Mouse (Mus musculus) limb, embryonic 11.5 days (tissue): Measurements from ENCODE around the gene 1700022I11Rik. TPM values are rescaled to one million over a fixed set of nuclear protein-coding genes. Genes with fewer than 3 reads are reported as not detected.
A peak's percentile ranks its signal among the peaks of the same experiment; 100 is the strongest.

Source experiments
- ATAC-seq: fragments of 200-750 bp; cut with Nextera tagmentation; 2 replicates; pipeline ENCODE4 v1.8.0; 2017; ENCODE audit warnings: low read depth; ENCODE audit not compliant: insufficient number of reproducible peaks, low FRiP score, low TSS enrichment
- DNase-seq: peaks from one replicate; pipeline ENCODE4 v3.0.0-alpha.2; 2015; ENCODE audit warnings: low spot score
- H3K27ac ChIP-seq: fragments of 300-500 bp; sonication (generic); replicated peaks from 2 replicates; pipeline ENCODE4 v1.5.1; 2014; ENCODE audit warnings: low read depth, mild to moderate bottlenecking, low read length
- H3K27me3 ChIP-seq: fragments of 300-500 bp; sonication (generic); 2 replicates; pipeline ENCODE4 v1.6.1; 2014; ENCODE audit warnings: mild to moderate bottlenecking, low read length, mixed read lengths; ENCODE audit not compliant: control insufficient read depth, insufficient read depth
- H3K36me3 ChIP-seq: fragments of 300-500 bp; sonication (generic); 2 replicates; pipeline ENCODE4 v1.6.1; 2014; ENCODE audit warnings: mild to moderate bottlenecking, low read length, moderate library complexity, mixed read lengths; ENCODE audit not compliant: control insufficient read depth, insufficient read depth
- H3K4me1 ChIP-seq: fragments of 300-500 bp; sonication (generic); 2 replicates; pipeline ENCODE4 v1.6.1; 2014; ENCODE audit warnings: low read length, mixed read lengths; ENCODE audit not compliant: control insufficient read depth, insufficient read depth
- H3K4me2 ChIP-seq: fragments of 300-500 bp; sonication (generic); 2 replicates; pipeline ENCODE4 v1.6.1; 2014; ENCODE audit warnings: low read depth, mild to moderate bottlenecking, moderate library complexity; ENCODE audit not compliant: severe bottlenecking
- H3K4me3 ChIP-seq: fragments of 300-500 bp; sonication (generic); 2 replicates; pipeline ENCODE4 v1.5.1; 2014; ENCODE audit warnings: low read depth, low read length
- H3K9ac ChIP-seq: fragments of 300-500 bp; sonication (generic); 2 replicates; pipeline ENCODE4 v1.6.1; 2014; ENCODE audit warnings: mild to moderate bottlenecking, low read length
- H3K9me3 ChIP-seq: fragments of 300-500 bp; sonication (generic); 2 replicates; pipeline ENCODE4 v1.6.1; 2016; ENCODE audit warnings: low read length; ENCODE audit not compliant: control insufficient read depth
- WGBS: fragments of 180-500 bp; shearing (Covaris S2); extraction: QIAGEN DNeasy Blood & Tissue Kit; methylation state at CpG from one replicate; pipeline ENCODE4 v1.1.7; 2014; 5-methylcytosine and 5-hydroxymethylcytosine counted together
- polyA plus RNA-seq: library from polyadenylated mRNA; unstranded; fragments of >200 nt; fragmentation: Nextera tagmentation; extraction: Ambion mirVana; gene quantifications from 2 replicates; pipeline ENCODE4 v1.2.1, GENCODE M21; 2014

1700022I11Rik gene
- polyA plus RNA-seq, 1 experiment from 2014 or later, result 0.56 TPM

- ATAC-seq (no peak), DNase-seq (no peak)
- WGBS, result 96% methylated on average over 7 of the region's 7 CpGs
- Histone ChIP-seq H3K27me3 (no peaks in the 10 kb centered on the region), H3K4me3 (no peak overlapping the region), H3K9ac (no peak overlapping the region), H3K4me2 (no peak overlapping the region), H3K4me1 (peaks cover 11% of the 10 kb centered on the region; the same call in 1 of the 2 replicates), H3K9me3 (no peaks in the 10 kb centered on the region), H3K27ac (no peak overlapping the region), H3K36me3 (peaks cover 10% of the 10 kb centered on the region)
These were observed 59.7 kb downstream of the 1700022I11Rik start for GRCm38 (mm10) chr4:43029121-43029520.

GRCm38 (mm10) chr4:43029749-43030148 is 60.3 kb downstream of the 1700022I11Rik start:
- 95% methylated on average over 9 of the region's 9 CpGs for WGBS
- ATAC-seq, result no peak
- Histone ChIP-seq H3K27ac (no peak overlapping the region), H3K36me3 (peaks cover 10% of the 10 kb centered on the region), H3K9ac (no peak overlapping the region), H3K27me3 (no peaks in the 10 kb centered on the region), H3K4me1 (peaks cover 9% of the 10 kb centered on the region; the same call in 1 of the 2 replicates), H3K4me3 (no peak overlapping the region), H3K4me2 (no peak overlapping the region), H3K9me3 (no peaks in the 10 kb centered on the region)
- DNase-seq, result no peak

GRCm38 (mm10) chr4:43030352-43030751 is 60.9 kb downstream of the 1700022I11Rik start:
- no peak overlapping the region for H3K27ac ChIP-seq

GRCm38 (mm10) chr4:43030780-43031230 is 61.4 kb downstream of the 1700022I11Rik start:
- H3K9me3 ChIP-seq, result no peaks in the 10 kb centered on the region
- H3K9ac ChIP-seq, result peak overlapping the region; percentile 92
- peaks cover 10% of the 10 kb centered on the region for H3K36me3 ChIP-seq
- WGBS, result under 1% methylated on average over 28 of the region's 28 CpGs
- DNase-seq, result peak; percentile 54
- H3K27ac ChIP-seq, result peak overlapping the region; percentile 56; the same call in 1 of the 2 replicates
- ATAC-seq, result peak; percentile 49
- no peaks in the 10 kb centered on the region for H3K27me3 ChIP-seq
- H3K4me1 ChIP-seq, result peaks cover 6% of the 10 kb centered on the region; the same call in 1 of the 2 replicates
- peak overlapping the region; percentile 76 for H3K4me2 ChIP-seq
- peak overlapping the region; percentile 81 for H3K4me3 ChIP-seq

More at GRCm38 (mm10) chr4:43030352-43030751, 60.9 kb downstream of the 1700022I11Rik start:
- H3K4me1 ChIP-seq, result peaks cover 6% of the 10 kb centered on the region; the same call in 1 of the 2 replicates
- H3K9me3 ChIP-seq, result no peaks in the 10 kb centered on the region
- 85% methylated on average over 9 of the region's 9 CpGs for WGBS
- ATAC-seq (no peak), DNase-seq (no peak)
- H3K27me3 ChIP-seq, result no peaks in the 10 kb centered on the region
- H3K4me2 ChIP-seq, result peak overlapping the region; percentile 76
- H3K4me3 ChIP-seq, result peak overlapping the region; percentile 81
- peaks cover 10% of the 10 kb centered on the region for H3K36me3 ChIP-seq
- H3K9ac ChIP-seq, result peak overlapping the region; percentile 92

- no peaks in the 10 kb centered on the region for H3K27me3 ChIP-seq
- peak within 1 kb of the TSS; percentile 71 for H3K27ac ChIP-seq
- H3K4me2 ChIP-seq, result peak within 1 kb of the TSS; percentile 76
- peak within 1 kb of the TSS; percentile 92 for H3K9ac ChIP-seq
- ATAC-seq (peak; percentile 93), DNase-seq (peak; percentile 93)
- H3K36me3 ChIP-seq, result peaks cover 10% of the 10 kb centered on the region
- H3K9me3 ChIP-seq, result no peaks in the 10 kb centered on the region
- H3K4me3 ChIP-seq, result peak within 1 kb of the TSS; percentile 81
- under 1% methylated on average over 38 of the region's 38 CpGs for WGBS
- H3K4me1 ChIP-seq, result peaks cover 6% of the 10 kb centered on the region; the same call in 1 of the 2 replicates
These were observed 62.0 kb downstream of the 1700022I11Rik start, which contains the start of gene Stoml2 for GRCm38 (mm10) chr4:43031237-43031995. Gene Stoml2, minus strand, starts transcription at chr4:43031710.

GRCm38 (mm10) chr4:43032501-43032900 is 63.1 kb downstream of the 1700022I11Rik start:
- Histone ChIP-seq H3K27me3 (no peaks in the 10 kb centered on the region), H3K9ac (no peak overlapping the region), H3K4me2 (no peak overlapping the region), H3K4me1 (peaks cover 6% of the 10 kb centered on the region; the same call in 1 of the 2 replicates), H3K9me3 (no peaks in the 10 kb centered on the region), H3K27ac (no peak overlapping the region), H3K36me3 (peaks cover 6% of the 10 kb centered on the region), H3K4me3 (no peak overlapping the region)
- 93% methylated on average over 1 of the region's 1 CpGs for WGBS
- no peak for ATAC-seq
- no peak for DNase-seq

Other genes with a start within 250 kb of the 1700022I11Rik start
- not detected in 2 replicates for gene 4930578G10Rik, start 234.1 kb upstream of the 1700022I11Rik start, polyA plus RNA-seq
- gene Ccl19, start 213.0 kb upstream of the 1700022I11Rik start, polyA plus RNA-seq, result not detected in 2 replicates
- gene Ccl21a, start 195.6 kb upstream of the 1700022I11Rik start, polyA plus RNA-seq, result 0.57 and 0.82 TPM in 2 replicates
- 0.07 TPM in 1 of 2 replicates, not detected in the other for gene Fam205a1, start 115.7 kb upstream of the 1700022I11Rik start, polyA plus RNA-seq
- not detected in 2 replicates for gene Gm12394, start 112.8 kb upstream of the 1700022I11Rik start, polyA plus RNA-seq
- not detected in 2 replicates for gene Fam205c, start 95.4 kb upstream of the 1700022I11Rik start, polyA plus RNA-seq
- gene Phf24, start 52.9 kb upstream of the 1700022I11Rik start, polyA plus RNA-seq, result 0.04 and 0.21 TPM in 2 replicates
- 7.3 and 7.6 TPM in 2 replicates for gene Dnajb5, start 19.8 kb upstream of the 1700022I11Rik start, polyA plus RNA-seq
- gene Vcp, start 30.9 kb downstream of the 1700022I11Rik start, polyA plus RNA-seq, result 654 and 670 TPM in 2 replicates
- gene Fancg, start 40.9 kb downstream of the 1700022I11Rik start, polyA plus RNA-seq, result 19.1 and 23.6 TPM in 2 replicates
- 21.7 and 22.7 TPM in 2 replicates for gene Pigo, start 56.2 kb downstream of the 1700022I11Rik start, polyA plus RNA-seq
- 411 and 426 TPM in 2 replicates for gene Stoml2, start 62.1 kb downstream of the 1700022I11Rik start, polyA plus RNA-seq
- gene Fam214b, start 76.6 kb downstream of the 1700022I11Rik start, polyA plus RNA-seq, result 6.0 and 6.5 TPM in 2 replicates
- gene Unc13b, start 89.3 kb downstream of the 1700022I11Rik start, polyA plus RNA-seq, result 2.4 and 2.5 TPM in 2 replicates